Mouse (Mus musculus): ENCODE measurements at regions not wholly inside any gene's neighbourhood (a gene's known extent, or its start where the extent isn't known, plus 50 kb on each side); places are given as distances from the start of the nearest gene placed in this dataset.

DNA sequence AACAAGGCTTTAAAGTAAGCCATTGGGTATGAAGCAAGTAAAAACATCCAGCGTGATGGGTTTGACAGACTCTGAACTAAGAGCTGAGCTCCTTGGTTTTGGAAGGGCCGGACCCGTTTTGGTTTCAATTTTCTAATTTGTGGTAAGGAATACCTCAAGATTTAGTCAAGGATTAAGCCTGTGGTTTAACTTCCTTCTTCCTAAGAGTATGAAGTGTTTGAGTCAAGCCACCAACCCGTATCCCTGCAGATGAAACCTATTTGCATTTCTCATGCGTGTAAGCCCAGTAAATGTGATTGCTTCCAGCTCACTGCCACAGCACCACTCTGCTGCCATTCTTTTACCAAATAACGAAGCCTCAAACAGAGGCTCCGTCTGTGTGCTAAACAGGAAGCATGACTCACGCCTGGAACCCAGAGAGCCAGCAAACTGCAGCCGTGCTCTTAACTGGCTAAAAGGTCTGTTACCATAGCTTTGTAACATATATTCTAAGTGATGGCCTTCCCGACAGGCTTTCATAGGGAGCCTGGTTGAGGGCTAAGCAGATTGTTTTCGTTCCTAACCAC is 149.7 kb downstream of the Etv1 start:
- peak in 1 of 2 experiments; percentile 5 for DNase-seq (ENCODE audit: low spot score in 2 of 2)

DNA sequence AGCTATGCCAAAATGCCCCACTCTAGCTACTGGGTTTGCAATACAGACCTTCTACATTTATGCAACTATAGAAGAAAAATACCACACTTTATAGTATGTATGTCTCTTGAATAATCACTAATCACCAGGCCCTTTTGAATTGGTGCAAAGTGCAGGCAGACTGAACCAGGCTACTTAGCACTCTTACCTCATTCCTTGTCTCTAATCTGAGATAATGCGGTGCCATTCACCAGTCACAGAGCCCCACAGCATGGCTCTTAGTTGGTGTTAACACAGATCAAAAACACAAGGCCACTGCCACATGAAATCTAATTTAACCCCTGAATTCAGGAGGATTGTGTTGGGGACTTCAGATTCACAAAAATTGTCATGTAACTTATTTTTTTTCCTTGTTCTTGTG is 150.5 kb downstream of the Etv1 start:
- DNase-seq (ENCODE audit: low spot score in 2 of 2), result no peak

DNA sequence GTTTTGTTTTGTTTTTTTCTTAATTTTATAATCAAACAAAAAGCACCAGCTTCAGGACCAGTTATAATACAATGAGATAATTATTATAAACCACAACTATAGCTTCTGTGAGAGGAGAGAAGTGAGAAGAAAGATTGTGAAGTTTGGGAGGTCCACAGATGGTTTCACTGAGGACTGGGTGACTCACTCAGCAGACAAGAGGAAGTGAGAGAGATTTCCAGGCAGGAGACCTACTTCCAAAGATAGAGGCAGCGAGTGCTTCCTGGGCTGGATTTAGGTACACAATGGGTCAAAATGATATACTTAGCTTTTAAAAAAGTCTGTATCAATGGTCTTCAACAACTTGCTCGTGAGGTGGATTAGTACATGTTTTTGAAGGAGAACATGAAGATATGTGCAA is 152.6 kb downstream of the Etv1 start:
- DNase-seq (ENCODE audit: low spot score in 2 of 2), result no peak

DNA sequence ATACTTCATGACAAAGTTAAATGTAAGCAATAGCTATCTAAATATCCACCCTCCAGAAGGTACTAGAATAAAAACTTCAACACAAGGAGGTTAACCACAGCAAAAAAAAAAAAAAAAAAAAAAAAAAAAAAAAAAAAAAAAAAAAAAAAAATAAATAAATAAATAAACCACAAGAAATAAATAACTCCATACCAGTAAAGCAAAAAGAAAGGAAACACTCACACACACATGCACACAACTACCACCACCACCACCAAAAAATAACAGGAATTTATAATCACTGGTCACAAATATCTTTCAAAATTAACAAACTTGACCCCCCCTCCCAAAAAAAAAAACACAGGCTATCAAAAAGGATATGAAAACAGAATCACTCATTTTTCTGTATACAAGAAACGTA is 180.4 kb downstream of the Etv1 start:
- no peak for DNase-seq (ENCODE audit: low spot score in 2 of 2)

DNA sequence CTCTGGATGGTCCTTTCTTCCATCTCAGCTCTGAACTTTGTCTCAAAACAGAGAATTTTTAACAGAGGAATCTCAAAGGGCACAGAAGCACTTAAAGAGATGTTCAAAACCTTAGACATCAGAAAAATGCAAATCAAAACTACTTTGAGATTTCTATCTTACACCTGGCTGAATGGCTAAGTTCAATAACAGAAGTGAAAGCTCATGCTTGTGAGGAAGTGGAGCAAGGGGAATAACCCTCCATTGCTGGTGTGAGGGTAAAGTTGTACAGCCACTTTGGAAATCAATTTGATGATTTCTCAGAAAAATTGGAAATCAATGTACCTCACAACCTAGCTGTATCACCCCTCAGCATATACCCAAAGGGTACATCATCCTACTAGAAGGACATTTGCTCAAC is 183.1 kb downstream of the Etv1 start:
- no peak for DNase-seq (ENCODE audit: low spot score in 2 of 2)

DNA sequence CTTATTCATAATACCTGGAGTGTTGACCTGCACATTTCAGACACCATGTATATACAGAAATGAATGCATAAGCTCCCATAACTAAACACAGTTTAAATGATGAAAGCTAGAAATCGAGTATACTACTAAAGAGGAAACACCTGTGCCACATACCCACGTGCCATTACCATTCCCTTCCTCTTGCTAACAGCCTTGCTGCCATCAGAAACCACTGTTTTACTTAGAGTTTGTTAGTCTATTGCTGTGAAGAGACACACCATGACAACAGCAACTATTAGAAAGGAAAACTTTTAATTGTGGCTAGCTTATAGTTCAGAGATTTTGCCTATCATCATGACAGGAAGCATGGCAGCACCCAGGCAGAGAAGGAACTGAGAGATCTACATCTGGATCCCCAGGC is 191.2 kb downstream of the Etv1 start:
- no peak for DNase-seq (ENCODE audit: low spot score in 2 of 2)

DNA sequence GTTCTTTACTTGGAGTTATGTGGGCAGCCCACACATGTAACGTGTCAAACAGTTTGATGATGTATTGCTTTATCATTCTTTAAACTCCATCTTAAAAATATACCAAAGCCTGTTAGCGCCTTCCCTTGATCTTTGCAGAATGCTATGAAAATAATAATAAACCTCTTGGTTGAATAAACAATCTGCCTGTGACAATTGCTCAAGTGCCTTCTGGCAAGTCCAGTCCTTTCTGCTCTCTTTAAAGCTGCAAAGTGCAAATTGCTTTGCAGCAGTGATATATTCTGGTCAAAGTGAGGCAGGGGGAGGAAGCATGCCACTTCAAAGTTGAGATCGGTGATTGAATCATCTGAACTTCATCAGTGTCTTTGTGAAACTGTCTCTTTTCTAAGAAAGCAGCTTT is 193.0 kb downstream of the Etv1 start:
- no peak for DNase-seq (ENCODE audit: low spot score in 2 of 2)

DNA sequence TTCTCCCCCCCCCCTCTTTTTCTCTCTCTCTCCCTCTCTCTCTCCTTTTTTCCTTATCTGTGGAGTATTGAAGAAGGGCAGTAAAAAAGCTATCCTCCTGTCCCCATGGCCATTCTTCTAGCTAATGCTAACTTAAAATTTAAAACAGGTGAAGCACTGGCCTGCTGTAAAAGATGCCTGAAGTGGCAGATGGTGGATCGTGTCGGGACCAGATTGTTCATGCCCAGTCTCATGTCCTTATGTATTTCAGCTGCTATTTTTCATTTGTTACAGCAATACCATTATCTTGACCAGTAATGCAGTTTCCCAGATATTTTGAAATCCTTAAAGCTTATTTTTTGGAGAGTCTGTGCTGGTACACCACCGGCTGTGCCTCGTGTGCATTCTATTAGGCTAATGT is 196.3 kb downstream of the Etv1 start:
- DNase-seq (ENCODE audit: low spot score in 2 of 2), result no peak

DNA sequence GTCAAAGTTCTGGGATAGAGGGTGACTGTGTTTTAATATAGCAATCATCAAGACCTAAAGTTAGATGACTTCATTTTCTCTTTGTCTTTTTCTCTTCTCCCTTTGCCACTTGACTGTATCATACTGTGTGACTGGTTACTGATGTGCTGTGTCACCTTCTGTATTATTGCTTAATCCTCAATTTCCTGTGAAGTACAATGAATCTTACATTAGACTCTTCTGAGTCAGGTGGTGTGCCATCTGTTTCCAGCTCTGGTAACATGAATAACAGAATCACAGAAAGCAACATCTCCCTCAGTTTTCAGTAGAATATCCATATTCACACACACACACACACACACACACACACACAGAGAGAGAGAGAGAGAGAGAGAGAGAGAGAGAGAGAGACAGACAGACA is 203.2 kb downstream of the Etv1 start:
- no peak for DNase-seq (ENCODE audit: low spot score in 2 of 2)

DNA sequence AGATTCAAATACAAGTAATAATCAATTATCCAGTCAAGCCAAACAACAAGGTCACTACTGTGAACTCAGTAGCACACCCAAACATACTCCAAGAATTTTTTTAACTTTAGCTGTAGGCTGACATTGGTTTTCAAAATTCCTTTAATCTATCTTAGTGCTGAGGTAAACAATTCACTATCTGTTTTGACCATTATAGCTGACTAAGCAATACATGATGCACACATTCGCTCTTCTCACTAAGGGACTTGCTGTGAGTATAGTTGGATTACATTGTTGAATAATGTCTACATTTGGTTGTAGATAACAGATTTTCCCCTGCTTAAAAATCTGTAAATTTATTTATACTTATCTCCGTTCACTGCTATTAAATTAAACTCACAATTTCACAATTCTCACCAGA is 206.7 kb downstream of the Etv1 start:
- DNase-seq (ENCODE audit: low spot score in 2 of 2), result no peak

DNA sequence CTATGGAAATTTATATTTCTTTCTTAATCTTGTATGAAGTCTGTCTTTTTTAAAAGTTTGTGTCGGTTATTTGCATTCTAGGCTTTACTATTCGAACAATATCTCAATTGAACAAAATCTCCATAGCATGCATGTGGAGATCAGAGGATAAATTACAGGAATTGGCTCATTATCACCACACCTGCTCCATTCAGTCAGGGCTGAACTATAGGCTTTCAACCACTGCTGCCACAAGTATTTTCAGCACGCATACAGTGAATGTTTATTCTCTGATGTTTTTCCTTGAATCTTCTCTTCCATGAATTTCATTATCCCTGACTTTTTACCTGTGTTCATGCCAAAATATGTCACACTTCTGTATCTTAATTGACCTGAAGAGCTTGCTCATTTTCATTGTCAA is 207.2 kb downstream of the Etv1 start:
- no peak for DNase-seq (ENCODE audit: low spot score in 2 of 2)

DNA sequence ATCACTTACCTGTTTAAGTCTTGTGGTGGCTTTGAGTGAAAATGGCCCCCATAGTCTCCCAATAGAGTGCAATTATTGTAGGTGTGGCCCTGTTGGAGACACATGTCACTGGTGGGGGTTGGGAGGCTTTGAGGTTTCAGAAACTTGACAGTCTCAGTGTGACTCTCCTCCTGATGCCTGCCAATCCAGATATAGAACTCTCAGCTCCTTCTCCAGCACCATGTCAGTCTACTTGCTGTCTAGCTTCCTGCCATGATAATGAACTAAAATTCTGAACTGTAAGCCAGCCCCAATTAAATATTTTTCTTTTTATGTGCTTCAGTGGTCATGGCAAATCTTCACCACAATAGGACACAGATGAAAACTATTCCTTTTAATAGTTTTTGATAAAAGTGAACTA is 208.1 kb downstream of the Etv1 start:
- DNase-seq (ENCODE audit: low spot score in 2 of 2), result no peak

DNA sequence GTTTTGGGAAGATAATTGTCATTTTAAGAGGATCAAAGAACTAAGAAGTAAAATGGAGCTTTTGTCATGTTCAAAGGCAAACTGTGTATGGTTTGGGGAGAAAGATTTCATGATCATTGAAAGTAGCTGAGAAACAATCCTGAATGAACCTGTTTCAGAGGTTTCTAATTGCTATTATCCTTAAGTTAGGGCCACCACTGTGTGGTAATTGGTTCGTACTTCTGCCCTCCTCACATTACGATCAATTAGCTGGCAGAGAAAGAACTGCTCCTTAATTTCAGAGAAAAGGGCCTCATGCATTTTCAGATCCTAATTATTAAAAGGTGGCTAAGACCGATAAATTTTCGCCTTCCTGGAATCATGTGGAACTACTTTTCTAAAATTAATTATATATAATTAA is 208.6 kb downstream of the Etv1 start:
- DNase-seq (ENCODE audit: low spot score in 2 of 2), result no peak

DNA sequence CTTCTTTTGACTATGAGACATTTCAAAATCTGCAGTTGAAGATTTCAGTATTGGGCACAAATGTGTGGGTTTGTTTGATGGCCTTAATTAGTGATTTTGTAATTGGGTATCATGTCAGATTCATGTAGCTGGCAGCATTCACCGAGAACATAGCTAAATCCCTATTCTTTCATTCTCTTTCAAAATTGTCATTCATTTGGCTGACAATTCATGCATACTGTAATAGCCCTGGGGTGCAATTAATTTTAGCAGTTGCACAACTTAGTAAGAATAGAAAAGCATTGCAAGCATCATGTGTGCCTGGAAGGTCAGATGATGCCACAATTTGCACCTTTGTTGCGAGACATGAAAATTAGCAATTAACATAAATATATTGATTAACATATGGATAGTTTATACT is 248.0 kb downstream of the Etv1 start:
- no peak for DNase-seq (ENCODE audit: low spot score in 2 of 2)

DNA sequence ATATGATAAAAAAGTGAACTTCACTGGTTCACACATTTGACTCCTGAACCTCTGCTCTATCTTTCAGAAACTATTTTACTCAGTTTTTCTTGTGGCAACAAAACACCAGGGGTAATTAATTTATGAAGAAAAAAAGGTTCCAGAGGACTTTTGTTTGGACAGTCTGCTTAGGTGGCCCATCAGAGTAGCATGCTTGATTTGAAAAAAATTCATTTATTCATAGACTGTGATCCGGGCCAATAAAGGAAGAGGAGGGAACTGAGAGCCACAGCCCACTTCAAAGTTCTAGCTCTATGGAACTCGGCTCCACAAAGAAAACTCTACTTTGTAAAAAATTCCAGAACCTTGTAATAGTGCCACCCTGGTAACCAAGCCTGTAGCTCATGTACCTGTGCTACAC is 248.8 kb downstream of the Etv1 start:
- DNase-seq (ENCODE audit: low spot score in 2 of 2), result no peak

DNA sequence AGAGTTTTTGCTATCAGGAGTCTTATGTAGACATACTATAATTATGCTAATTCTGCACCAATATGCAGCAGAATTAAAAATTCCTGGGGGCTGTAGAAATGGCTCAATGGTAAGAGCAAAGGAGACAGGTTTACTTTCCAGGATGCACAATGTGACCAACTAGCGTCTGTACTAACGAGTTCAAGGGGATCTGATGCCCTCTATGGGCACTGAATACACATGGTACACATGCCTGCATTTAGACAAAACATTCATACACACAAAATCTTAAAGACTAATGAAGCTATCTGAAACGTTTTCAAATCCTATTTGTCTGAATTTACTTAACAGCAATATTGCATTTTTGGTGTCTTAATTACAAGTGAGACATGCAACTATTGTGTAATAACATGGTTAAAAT is 254.8 kb downstream of the Etv1 start:
- no peak for DNase-seq (ENCODE audit: low spot score in 2 of 2)

DNA sequence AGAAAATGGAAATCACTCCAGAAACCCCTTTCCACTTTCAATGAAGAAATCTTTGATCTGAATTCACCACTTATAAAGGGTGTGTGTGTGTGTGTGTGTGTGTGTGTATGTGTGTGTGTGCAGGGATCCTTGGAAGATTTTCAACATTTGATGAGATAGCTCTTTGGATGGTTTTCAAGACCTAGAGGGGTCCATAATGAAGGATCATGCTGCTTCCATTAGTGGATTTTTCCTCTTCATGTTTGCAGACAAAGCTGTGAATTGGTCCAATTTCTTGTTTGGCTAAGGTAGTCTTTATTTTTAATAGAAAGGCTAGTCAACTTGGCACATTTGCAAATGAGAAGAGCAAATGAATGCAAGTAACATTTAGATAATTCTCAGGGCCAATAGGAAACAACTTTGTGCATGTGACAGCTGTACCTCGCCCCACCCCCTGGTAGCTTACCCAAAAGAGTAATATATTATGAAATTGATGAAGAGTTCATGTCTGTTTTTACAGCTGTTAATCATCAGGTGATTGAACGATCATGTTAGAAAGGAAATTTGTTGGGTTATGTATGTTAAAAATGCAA is 257.4 kb downstream of the Etv1 start:
- no peak for DNase-seq (ENCODE audit: low spot score in 2 of 2)

DNA sequence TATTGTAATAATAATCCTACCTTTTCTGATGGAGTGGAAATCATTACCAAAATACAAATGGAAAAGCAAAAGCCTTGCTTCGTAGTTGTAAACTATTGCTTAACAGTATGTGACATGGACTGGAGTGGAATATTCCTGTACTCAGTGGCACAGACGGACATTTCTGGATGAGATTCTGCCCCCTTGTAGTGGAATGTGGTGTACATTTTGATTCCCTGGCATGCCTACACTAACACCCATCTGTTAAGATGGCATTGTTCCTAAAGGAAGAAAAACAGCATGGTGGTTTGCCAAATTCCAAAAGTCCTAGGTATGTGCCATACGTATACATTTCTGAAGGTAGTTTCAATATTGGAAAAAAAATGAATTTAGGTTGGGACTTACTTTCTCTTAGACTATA is 258.9 kb downstream of the Etv1 start:
- DNase-seq (ENCODE audit: low spot score in 2 of 2), result no peak

DNA sequence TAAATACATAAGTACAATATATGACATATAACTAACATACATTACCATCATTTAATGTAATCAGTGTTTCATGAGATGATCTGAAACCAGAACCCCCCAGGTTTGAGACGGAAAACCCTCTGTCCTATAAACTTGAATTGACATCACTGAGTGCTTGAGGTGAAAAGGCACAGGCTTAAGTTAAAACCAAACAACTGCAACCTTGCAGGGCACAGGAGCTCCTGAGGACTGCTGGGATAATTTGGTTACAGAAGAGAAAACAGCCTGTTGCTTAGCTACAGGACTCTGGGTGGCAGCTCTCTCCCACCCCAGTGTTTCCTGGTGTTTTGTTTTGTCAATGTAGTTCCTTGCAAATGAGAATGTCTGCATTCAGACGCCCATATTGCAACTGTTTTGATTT is 259.5 kb downstream of the Etv1 start:
- no peak for DNase-seq (ENCODE audit: low spot score in 2 of 2)

DNA sequence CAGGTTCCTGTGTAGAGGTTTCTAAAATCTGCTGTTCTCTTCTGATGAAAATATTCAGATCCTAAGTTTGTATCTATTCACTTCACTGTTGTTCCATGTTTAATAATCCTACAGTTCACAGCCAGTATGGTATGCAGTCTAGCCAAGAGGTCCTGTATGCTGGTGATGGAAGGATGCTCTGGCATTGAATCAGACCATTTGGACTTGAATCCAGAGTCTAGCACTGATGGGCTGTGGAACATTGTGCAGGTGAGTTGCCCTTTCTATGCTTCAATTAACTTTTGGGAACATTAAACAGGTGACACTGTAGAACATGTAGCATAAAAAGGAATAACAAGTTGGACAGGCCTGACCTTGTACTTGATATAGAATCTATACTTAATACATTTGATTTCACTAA is 267.9 kb downstream of the Etv1 start:
- DNase-seq (ENCODE audit: low spot score in 2 of 2), result no peak

DNA sequence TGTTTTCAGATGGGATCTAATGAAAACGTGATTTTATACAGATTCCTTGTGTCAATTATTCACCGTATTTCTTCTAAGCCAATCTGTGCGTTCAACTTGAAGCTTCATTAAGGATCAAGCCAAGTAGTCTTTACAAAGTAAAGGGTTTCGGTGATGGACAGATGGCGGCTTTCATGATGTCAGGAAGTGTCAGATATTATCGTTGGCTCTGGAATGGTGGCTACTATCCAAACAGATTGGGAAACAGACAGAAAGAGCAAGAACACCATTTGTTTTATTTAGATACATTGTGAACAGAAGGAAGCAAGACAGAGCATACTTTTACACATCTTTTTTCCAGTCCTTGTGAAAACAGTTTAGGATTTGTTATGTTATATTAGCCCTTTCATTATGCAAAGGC is 269.3 kb downstream of the Etv1 start:
- DNase-seq (ENCODE audit: low spot score in 2 of 2), result no peak

DNA sequence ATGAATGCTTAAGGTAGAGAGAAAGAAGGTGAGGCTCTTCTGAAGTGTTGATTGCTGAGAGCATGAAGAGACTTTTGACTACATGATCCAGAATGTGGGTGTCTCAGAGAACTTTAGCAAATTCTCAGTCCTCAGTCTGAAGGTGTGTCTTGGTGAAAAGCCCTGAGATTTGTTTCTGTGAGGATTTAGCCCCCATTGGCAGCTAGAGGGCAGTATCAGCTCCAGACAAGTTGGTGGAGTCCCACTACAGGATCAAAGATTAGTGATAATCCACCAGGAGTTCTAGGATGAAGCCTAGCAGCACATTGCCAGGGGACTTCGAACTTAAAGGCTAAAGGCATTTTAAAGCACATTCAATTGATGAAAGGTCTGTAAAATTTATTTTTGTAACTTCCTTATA is 269.8 kb downstream of the Etv1 start:
- no peak for DNase-seq (ENCODE audit: low spot score in 2 of 2)

DNA sequence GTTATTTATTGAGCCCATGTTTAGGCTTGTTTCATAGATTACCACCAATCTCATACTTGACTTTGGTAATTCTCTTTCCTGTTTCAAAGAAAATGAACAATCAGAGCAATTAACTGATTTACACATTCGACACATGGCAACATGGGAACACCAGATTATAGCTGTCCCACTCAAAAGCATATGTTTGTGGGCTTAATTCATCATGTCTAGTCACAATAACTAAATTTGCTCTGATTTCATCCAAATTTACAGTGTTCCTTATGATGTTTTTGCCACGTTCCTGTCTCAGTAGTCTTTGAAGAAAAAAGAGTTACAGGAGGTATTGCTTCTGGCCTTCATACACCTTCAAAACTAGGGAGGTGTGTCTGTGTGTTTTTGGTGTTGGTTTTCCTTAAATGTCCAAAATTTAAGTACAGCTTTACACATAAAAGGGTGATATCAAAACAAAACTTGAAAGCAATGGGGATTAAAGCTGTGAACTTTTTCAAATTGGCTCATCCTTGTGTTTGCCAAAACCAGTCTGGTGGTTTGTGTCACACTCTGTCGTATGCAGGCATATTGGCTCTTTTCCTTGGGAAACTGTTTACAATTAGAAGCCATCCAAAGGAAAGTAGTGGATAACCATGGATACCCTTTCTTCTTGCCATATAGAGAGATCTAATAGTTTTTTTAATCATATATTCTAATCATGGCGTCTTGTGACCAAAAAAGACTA is 291.3 kb downstream of the Etv1 start:
- no peak for DNase-seq (ENCODE audit: low spot score in 2 of 2)

Measured in urinary bladder, postnatal 36 days (tissue).